In the genomic region with DNA sequence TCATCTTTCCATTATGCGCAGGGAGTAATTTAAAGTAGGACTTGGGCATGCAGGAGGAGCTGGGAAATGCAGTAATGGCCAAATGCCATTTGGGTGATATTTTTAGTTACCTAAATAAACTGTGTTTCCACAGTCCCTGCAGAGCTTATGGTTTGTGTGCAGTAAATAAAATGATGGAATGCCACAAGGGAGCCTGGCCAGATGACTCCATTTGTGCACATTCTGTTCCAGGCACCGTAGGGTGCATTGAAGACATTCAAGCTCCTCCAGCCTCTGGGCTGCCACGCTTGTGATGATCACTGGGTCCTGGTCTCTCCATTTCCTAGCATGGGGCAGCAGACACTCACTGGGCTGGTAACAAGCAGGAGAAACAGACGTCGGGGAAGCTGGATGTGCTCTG, we compare ENCODE assay signal across 20 mouse cellular contexts.
DNase-seq lines count a peak whose midpoint lies in the region; ATAC-seq lines count a peak whose summit lies in the region.
"Had no signal": no experiment of that assay in that cellular context is flagged by ENCODE, and none has a peak within 500 bp of the region (broad histone marks: within the 10 kb centered on the region; RNA-seq: fewer than 3 reads in every experiment).

No protein-coding gene starts in this region.

- peak; percentile 20; the same call in 1 of the 2 replicates for ATAC-seq in cerebellum, adult (ENCODE audit: insufficient number of reproducible peaks, low FRiP score, low TSS enrichment)
- ATAC-seq in embryonic facial prominence, embryonic 14.5 days (ENCODE audit: low read depth) = no peak
- ATAC-seq: CD4-positive, CD25-positive, alpha-beta regulatory T cell, adult 4 months; intestine, embryonic 15.5 days had no signal

- H3K9ac ChIP-seq in embryonic facial prominence, embryonic 14.5 days (ENCODE audit: low read depth, low read length) = no peak overlapping the region
- H3K9ac ChIP-seq: embryonic facial prominence, embryonic 12.5 days; forebrain, embryonic 12.5 days; heart, embryonic 12.5 days; hindbrain, embryonic 14.5 days; intestine, embryonic 15.5 days had no signal

- H3K4me2 ChIP-seq in embryonic facial prominence, embryonic 14.5 days (ENCODE audit: low read depth, low read length) = no peak overlapping the region
- H3K4me2 ChIP-seq: embryonic facial prominence, embryonic 12.5 days; forebrain, embryonic 12.5 days; heart, embryonic 12.5 days; hindbrain, embryonic 14.5 days; intestine, embryonic 15.5 days had no signal

- no peaks in the 10 kb centered on the region for H3K4me1 ChIP-seq in embryonic facial prominence, embryonic 14.5 days (ENCODE audit: control insufficient read depth, insufficient read depth, low read length)
- H3K4me1 ChIP-seq in embryonic facial prominence, embryonic 10.5 days = no peaks in the 10 kb centered on the region
- H3K4me1 ChIP-seq: embryonic facial prominence, embryonic 12.5 days; forebrain, embryonic 12.5 days; heart, embryonic 12.5 days; hindbrain, embryonic 10.5 days; intestine, embryonic 15.5 days had no signal

- H3K9me3 ChIP-seq in embryonic facial prominence, embryonic 14.5 days (ENCODE audit: control insufficient read depth, low read length) = no peaks in the 10 kb centered on the region
- no peaks in the 10 kb centered on the region for H3K9me3 ChIP-seq in embryonic facial prominence, embryonic 10.5 days
- H3K9me3 ChIP-seq: embryonic facial prominence, embryonic 12.5 days; forebrain, embryonic 12.5 days; G1E; heart, embryonic 12.5 days; hindbrain, embryonic 10.5 days; intestine, embryonic 15.5 days had no signal

- H3K27ac ChIP-seq in embryonic facial prominence, embryonic 14.5 days (replicated peaks; ENCODE audit: low read depth, low read length) = no peak overlapping the region
- H3K27ac ChIP-seq in embryonic facial prominence, embryonic 10.5 days (replicated peaks) = no peak overlapping the region
- H3K27ac ChIP-seq: embryonic facial prominence, embryonic 12.5 days; forebrain, embryonic 12.5 days; hindbrain, embryonic 10.5 days; hindbrain, embryonic 14.5 days; intestine, embryonic 15.5 days had no signal

- intact Hi-C loops in gastrocnemius, postnatal 36 days (cut with DNase I) = no loop called here

- peaks cover 4% of the 10 kb centered on the region; the same call in 1 of the 2 replicates for H3K27me3 ChIP-seq in embryonic facial prominence, embryonic 14.5 days (replicated peaks; ENCODE audit: control insufficient read depth, insufficient read depth, low read length)
- H3K27me3 ChIP-seq in embryonic facial prominence, embryonic 10.5 days (replicated peaks; ENCODE audit: low read depth, poor library complexity, severe bottlenecking) = peaks cover 77% of the 10 kb centered on the region
- H3K27me3 ChIP-seq: intestine, embryonic 15.5 days had no signal

- no peaks in the 10 kb centered on the region for H3K36me3 ChIP-seq in embryonic facial prominence, embryonic 14.5 days (ENCODE audit: control insufficient read depth, insufficient read depth, low read length)
- H3K36me3 ChIP-seq in embryonic facial prominence, embryonic 10.5 days (replicated peaks) = no peaks in the 10 kb centered on the region
- H3K36me3 ChIP-seq: embryonic facial prominence, embryonic 12.5 days; forebrain, embryonic 12.5 days; G1E; heart, embryonic 12.5 days; hindbrain, embryonic 10.5 days; intestine, embryonic 15.5 days had no signal

- no peak for DNase-seq in cerebellum, adult 11 months
- DNase-seq in embryonic facial prominence, embryonic 14.5 days (ENCODE audit: low spot score) = peak; percentile 23
- DNase-seq in embryonic facial prominence, embryonic 10.5 days (ENCODE audit: low spot score) = no peak
- peak; percentile 9 for DNase-seq in cerebellum, adult 9-10 months
- no peak for DNase-seq in gastrocnemius, postnatal 36 days
- DNase-seq in yolk sac, embryonic 10.5 days (ENCODE audit: low spot score) = no peak
- DNase-seq: adrenal gland, postnatal 10 days; B cell, adult 2 months; embryo, embryonic 11 days; gastrocnemius, postnatal 10 days; kidney, adult 18-20 months had no signal

- no peak overlapping the region for H3K4me3 ChIP-seq in embryonic facial prominence, embryonic 14.5 days (ENCODE audit: low read depth, low read length)
- no peak overlapping the region for H3K4me3 ChIP-seq in embryonic facial prominence, embryonic 10.5 days
- H3K4me3 ChIP-seq: embryonic facial prominence, embryonic 12.5 days; forebrain, embryonic 12.5 days; heart, embryonic 12.5 days; hindbrain, embryonic 10.5 days; intestine, embryonic 15.5 days had no signal

- 68% methylated on average over 5 of the region's 5 CpGs for WGBS in embryonic facial prominence, embryonic 14.5 days
- 71% methylated on average over 5 of the region's 5 CpGs for WGBS in embryonic facial prominence, embryonic 10.5 days

Comparison
In these comparisons a context has a peak if more than half of its experiments do, and no peak if none do; other contexts are left out.
1. DNase-seq: peak in embryonic facial prominence, embryonic 14.5 days (single experiment) and cerebellum, adult 9-10 months (single experiment); none in cerebellum, adult 11 months (single experiment), embryonic facial prominence, embryonic 10.5 days (single experiment), gastrocnemius, postnatal 36 days (0 of 2) and yolk sac, embryonic 10.5 days (single experiment).